Mouse (Mus musculus) liver, embryonic 15.5 days (tissue): ENCODE measurements around the gene Eml6. TPM values are rescaled to one million over a fixed set of nuclear protein-coding genes. Genes with fewer than 3 reads are reported as not detected.

ENCODE experiments used
- ATAC-seq: fragments of 200-750 bp; cut with Nextera tagmentation; 2 replicates; pipeline ENCODE4 v1.8.0; 2017; ENCODE audit warnings: moderate number of reproducible peaks, mild to moderate bottlenecking, moderate library complexity; ENCODE audit not compliant: insufficient read depth
- H3K27ac ChIP-seq: fragments of 300-500 bp; sonication (generic); replicated peaks from 2 replicates; pipeline ENCODE4 v1.5.1; 2015; ENCODE audit warnings: mild to moderate bottlenecking, inconsistent platforms
- H3K27me3 ChIP-seq: fragments of 300-500 bp; sonication (generic); 2 replicates; pipeline ENCODE4 v1.6.1; 2015; ENCODE audit warnings: mild to moderate bottlenecking, inconsistent platforms
- H3K36me3 ChIP-seq: fragments of 300-500 bp; sonication (generic); replicated peaks from 2 replicates; pipeline ENCODE4 v1.6.1; 2015; ENCODE audit warnings: moderate library complexity, mild to moderate bottlenecking, inconsistent platforms
- H3K4me1 ChIP-seq: fragments of 300-500 bp; sonication (generic); replicated peaks from 2 replicates; pipeline ENCODE4 v1.6.1; 2015; ENCODE audit warnings: inconsistent platforms
- H3K4me2 ChIP-seq: fragments of 300-500 bp; sonication (generic); 2 replicates; pipeline ENCODE4 v1.6.1; 2015; ENCODE audit warnings: moderate library complexity, mild to moderate bottlenecking, inconsistent platforms
- H3K4me3 ChIP-seq: fragments of 300-500 bp; sonication (generic); replicated peaks from 2 replicates; pipeline ENCODE4 v1.5.1; 2015; ENCODE audit warnings: mild to moderate bottlenecking, inconsistent platforms
- H3K9ac ChIP-seq: fragments of 300-500 bp; sonication (generic); 2 replicates; pipeline ENCODE4 v1.6.1; 2015; ENCODE audit warnings: moderate library complexity, mild to moderate bottlenecking, inconsistent platforms
- H3K9me3 ChIP-seq: fragments of 300-500 bp; sonication (generic); replicated peaks from 2 replicates; pipeline ENCODE4 v1.6.1; 2016; ENCODE audit warnings: inconsistent platforms
- WGBS: fragments of 180-500 bp; shearing (Covaris S2); methylation state at CpG from one replicate; pipeline ENCODE4 v1.1.7; 2015; ENCODE audit warnings: mixed read lengths; ENCODE audit not compliant: insufficient replicate concordance; 5-methylcytosine and 5-hydroxymethylcytosine counted together
- polyA plus RNA-seq: library from polyadenylated mRNA; unstranded; fragments of >200 nt; fragmentation: Nextera tagmentation; extraction: Ambion mirVana; gene quantifications from 2 replicates; pipeline ENCODE4 v1.2.1, GENCODE M21; 2015

Gene Eml6
- polyA plus RNA-seq, 1 experiment from 2014 or later: 0.09 TPM

DNA sequence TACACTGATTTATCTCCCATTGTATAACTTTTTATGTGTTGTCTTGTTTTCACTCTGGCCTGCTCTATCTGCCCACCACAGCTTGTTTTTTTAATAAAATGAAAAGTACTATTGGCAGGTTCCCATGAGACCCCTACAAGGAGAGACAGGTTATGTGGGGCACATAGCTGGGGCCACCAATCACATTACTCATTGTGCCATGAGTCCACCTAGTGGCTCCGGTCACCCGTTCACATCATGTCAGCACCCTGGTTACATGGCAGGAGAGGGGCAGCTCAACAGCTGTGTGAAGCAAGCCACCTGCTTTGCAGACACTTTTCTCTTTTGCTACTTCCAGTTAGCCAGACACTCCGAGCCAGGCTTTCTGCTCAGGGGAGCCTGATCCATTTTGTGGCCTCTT, 213.4 kb downstream of the Eml6 start:
- Histone ChIP-seq H3K4me3 (no peak overlapping the region), H3K27me3 (no peaks in the 10 kb centered on the region), H3K9ac (no peak overlapping the region), H3K27ac (no peak overlapping the region), H3K36me3 (no peaks in the 10 kb centered on the region), H3K4me1 (peaks cover 57% of the 10 kb centered on the region), H3K4me2 (no peak overlapping the region), H3K9me3 (no peaks in the 10 kb centered on the region)
- 78% methylated on average over 3 of the region's 3 CpGs for WGBS
- ATAC-seq: no peak

DNA sequence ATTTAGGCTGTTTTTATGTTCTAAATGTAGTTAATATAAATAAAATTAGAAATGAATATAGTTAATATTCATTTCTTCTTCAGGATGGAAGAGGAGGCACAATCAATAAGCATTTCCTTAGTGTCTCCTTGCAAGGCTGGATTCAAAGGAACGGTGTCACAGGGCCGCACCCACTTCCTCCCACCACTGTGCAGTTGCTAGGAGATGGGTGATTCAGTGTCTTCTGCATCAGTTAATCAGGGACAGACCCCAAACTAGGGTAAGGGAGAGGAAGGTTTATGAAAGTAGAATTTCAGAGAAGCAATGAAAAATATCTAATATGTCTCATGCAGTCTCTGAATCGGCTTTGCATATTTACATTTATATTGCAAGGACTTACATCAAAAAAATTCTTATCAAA, 215.5 kb downstream of the Eml6 start:
- 61% methylated on average over 3 of the region's 3 CpGs for WGBS
- H3K9me3 ChIP-seq: no peaks in the 10 kb centered on the region
- no peak overlapping the region for H3K27ac ChIP-seq
- ATAC-seq: no peak
- no peak overlapping the region for H3K4me3 ChIP-seq
- H3K27me3 ChIP-seq: no peaks in the 10 kb centered on the region
- no peak overlapping the region for H3K4me2 ChIP-seq
- peaks cover 37% of the 10 kb centered on the region for H3K4me1 ChIP-seq
- no peak overlapping the region for H3K9ac ChIP-seq
- H3K36me3 ChIP-seq: no peaks in the 10 kb centered on the region

GRCm38 (mm10) chr11:29808981-29809589, 216.7 kb downstream of the Eml6 start:
- H3K9ac ChIP-seq: no peak overlapping the region
- no peaks in the 10 kb centered on the region for H3K36me3 ChIP-seq
- peaks cover 28% of the 10 kb centered on the region for H3K4me1 ChIP-seq
- H3K27me3 ChIP-seq: no peaks in the 10 kb centered on the region
- no peaks in the 10 kb centered on the region for H3K9me3 ChIP-seq
- H3K27ac ChIP-seq: peak overlapping the region; percentile 24; the same call in 1 of the 2 replicates
- no peak for ATAC-seq
- 0 out of 2 replicates have a peak overlapping the region, but pooled peaks have one; percentile 14 for H3K4me2 ChIP-seq
- no peak overlapping the region for H3K4me3 ChIP-seq
- 63% methylated on average over 7 of the region's 7 CpGs for WGBS

DNA sequence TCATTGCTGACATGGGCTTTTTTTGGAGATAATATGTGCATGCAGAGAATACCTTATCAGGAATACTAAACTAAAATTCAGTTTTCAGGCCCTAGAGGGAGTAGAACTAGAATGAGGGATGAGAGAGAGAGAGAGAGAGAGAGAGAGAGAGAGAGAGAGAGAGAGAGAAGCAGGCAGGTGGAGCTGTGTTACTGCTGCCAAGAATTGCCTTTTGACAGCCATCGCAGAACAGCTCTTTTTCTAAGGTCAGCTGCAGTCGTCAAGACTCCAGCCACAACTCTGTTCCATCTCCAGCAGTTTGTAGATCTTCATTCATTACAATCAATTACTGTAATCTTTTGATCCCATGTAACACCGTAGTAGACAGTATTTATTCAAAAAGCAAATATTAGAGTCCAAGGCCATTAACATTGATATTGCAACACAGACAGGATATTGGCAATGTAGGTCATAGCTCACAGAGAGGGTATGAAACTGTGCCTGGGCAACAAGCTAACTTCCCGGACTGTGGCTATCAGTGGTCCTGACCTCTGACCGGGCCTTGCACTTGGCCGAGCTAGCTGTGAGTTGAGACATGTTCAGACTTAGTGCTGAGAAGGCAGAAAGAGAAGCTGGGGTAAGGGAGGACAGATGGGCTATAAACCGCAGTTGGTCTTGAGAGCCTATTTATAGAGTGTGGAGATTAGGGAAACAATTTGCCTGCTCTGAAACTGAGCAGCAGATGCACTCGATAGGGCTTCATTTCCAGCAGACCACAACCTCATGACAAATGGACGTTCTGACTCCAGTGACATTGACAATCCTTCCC, 217.5 kb downstream of the Eml6 start:
- Histone ChIP-seq H3K9me3 (no peaks in the 10 kb centered on the region), H3K4me3 (no peak overlapping the region), H3K27me3 (no peaks in the 10 kb centered on the region), H3K4me1 (peaks cover 23% of the 10 kb centered on the region), H3K27ac (peak overlapping the region; percentile 24; the same call in 1 of the 2 replicates), H3K4me2 (peak overlapping the region; percentile 14; the same call in 1 of the 2 replicates), H3K36me3 (no peaks in the 10 kb centered on the region), H3K9ac (no peak overlapping the region)
- ATAC-seq: peak; percentile 68
- 25% methylated on average over 9 of the region's 9 CpGs for WGBS

GRCm38 (mm10) chr11:29807325-29807724, 218.5 kb downstream of the Eml6 start:
- no peak overlapping the region for H3K4me3 ChIP-seq
- H3K4me2 ChIP-seq: no peak overlapping the region
- peaks cover 15% of the 10 kb centered on the region for H3K4me1 ChIP-seq
- H3K27ac ChIP-seq: no peak overlapping the region
- ATAC-seq: no peak
- 69% methylated on average over 5 of the region's 5 CpGs for WGBS
- no peaks in the 10 kb centered on the region for H3K27me3 ChIP-seq
- H3K36me3 ChIP-seq: no peaks in the 10 kb centered on the region
- no peaks in the 10 kb centered on the region for H3K9me3 ChIP-seq
- H3K9ac ChIP-seq: no peak overlapping the region

DNA sequence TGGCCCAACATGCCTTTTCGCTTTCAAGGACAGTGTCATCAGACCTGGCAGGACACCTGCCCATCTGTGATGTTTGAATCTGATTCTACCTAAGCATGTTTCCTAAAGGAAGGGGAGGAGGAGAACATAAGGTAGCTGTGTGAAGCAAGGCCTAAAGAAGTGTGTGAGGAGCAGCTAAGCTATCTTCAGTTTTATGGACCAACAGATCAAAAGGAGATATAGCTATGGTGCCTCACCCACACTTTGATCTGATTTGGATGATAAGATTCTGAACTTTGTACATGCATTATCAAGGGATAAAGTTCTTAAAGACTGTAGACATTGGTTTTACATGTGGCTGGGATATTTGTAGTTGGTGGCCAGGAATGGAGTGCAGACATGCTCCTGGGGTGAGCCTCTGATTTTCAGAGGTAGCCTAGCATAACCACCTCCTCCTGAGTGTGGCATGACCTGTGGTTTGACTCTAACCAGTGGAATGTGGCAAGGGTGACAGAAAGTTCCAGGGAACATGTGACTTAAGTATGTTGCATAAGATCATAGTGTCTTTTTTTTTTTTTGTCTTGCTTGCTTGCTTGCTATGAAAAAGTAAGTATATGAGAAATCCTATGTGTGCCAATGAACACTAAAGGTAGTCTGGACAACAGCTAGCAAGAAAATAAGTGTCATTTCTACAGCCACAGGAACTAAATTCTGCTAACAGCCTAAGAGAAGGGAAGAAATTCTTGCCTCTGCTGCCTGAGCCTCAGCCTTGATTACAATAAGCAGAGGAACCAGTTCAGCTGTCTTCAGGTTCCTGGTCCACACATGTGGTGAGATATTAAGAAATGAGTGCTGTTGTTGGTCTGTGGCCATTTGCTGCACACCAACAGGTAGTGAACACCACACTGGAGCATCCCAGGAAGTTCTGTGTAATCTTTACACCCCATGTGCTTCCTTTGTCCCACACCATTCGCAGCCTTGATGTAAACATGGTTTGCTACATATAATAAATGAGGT, 224.1 kb downstream of the Eml6 start:
- Histone ChIP-seq H3K9ac (no peak overlapping the region), H3K4me1 (no peaks in the 10 kb centered on the region), H3K27me3 (peaks cover 5% of the 10 kb centered on the region; the same call in 1 of the 2 replicates), H3K9me3 (no peaks in the 10 kb centered on the region), H3K4me2 (no peak overlapping the region), H3K4me3 (no peak overlapping the region), H3K36me3 (no peaks in the 10 kb centered on the region), H3K27ac (no peak overlapping the region)
- WGBS: 54% methylated on average over 2 of the region's 2 CpGs
- ATAC-seq: no peak

DNA sequence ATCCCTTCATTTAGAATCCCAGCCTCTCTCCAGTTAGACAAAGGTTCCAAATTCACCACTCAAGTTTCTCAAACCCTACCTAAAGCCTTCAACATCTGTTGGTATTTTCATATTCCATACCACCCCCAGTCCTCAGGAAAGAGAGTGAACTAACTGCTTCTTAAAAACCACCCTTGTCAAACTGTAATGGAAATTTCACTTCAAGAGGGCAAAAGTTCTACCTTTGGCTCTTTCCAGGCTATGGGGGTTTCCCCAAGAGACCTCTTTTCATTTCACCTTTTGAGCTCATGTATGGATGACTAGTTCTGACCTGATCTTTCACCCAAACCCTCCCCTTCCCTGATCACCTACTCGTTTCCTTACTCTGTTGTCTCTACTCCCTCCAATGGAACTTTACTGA, 226.0 kb downstream of the Eml6 start:
- WGBS: 49% methylated on average over 1 of the region's 1 CpGs
- Histone ChIP-seq H3K4me2 (no peak overlapping the region), H3K27me3 (peaks cover 5% of the 10 kb centered on the region; the same call in 1 of the 2 replicates), H3K27ac (no peak overlapping the region), H3K4me3 (no peak overlapping the region), H3K4me1 (no peaks in the 10 kb centered on the region), H3K9me3 (no peaks in the 10 kb centered on the region), H3K9ac (no peak overlapping the region), H3K36me3 (no peaks in the 10 kb centered on the region)
- no peak for ATAC-seq

DNA sequence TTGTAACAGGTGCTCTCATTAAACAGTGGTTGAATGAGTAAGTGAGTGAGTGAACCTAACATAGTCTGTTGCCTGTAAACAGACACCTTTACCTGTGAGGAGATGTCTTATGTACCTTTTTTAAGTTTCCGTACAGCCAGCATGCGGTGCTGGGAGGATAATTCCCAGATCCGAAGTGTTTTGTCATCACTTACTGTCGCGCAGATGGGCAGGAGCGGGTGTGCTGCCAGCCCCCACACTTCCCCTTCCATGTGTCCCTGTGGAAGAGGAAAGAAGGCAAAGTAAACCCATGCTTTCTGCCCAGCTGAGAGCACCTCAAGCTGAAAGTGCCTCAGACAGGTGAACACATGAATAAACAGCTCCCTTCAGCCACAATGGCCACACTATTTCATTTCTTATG, 230.7 kb downstream of the Eml6 start:
- WGBS: 80% methylated on average over 6 of the region's 6 CpGs
- ATAC-seq: no peak
- Histone ChIP-seq H3K4me3 (no peak overlapping the region), H3K27me3 (peaks cover 5% of the 10 kb centered on the region; the same call in 1 of the 2 replicates), H3K4me1 (peaks cover 5% of the 10 kb centered on the region; the same call in 1 of the 2 replicates), H3K9me3 (no peaks in the 10 kb centered on the region), H3K4me2 (no peak overlapping the region), H3K9ac (no peak overlapping the region), H3K36me3 (no peaks in the 10 kb centered on the region), H3K27ac (no peak overlapping the region)

GRCm38 (mm10) chr11:29794475-29794874, 231.4 kb downstream of the Eml6 start:
- no peaks in the 10 kb centered on the region for H3K36me3 ChIP-seq
- H3K9me3 ChIP-seq: no peaks in the 10 kb centered on the region
- WGBS: 31% methylated on average over 2 of the region's 2 CpGs
- H3K27ac ChIP-seq: no peak overlapping the region
- H3K4me2 ChIP-seq: no peak overlapping the region
- H3K4me1 ChIP-seq: peaks cover 5% of the 10 kb centered on the region; the same call in 1 of the 2 replicates
- no peak overlapping the region for H3K9ac ChIP-seq
- no peak overlapping the region for H3K4me3 ChIP-seq
- no peak for ATAC-seq
- peaks cover 5% of the 10 kb centered on the region; the same call in 1 of the 2 replicates for H3K27me3 ChIP-seq

GRCm38 (mm10) chr11:29790796-29791195, 235.0 kb downstream of the Eml6 start:
- Histone ChIP-seq H3K9me3 (no peaks in the 10 kb centered on the region), H3K27me3 (no peaks in the 10 kb centered on the region), H3K4me1 (peaks cover 16% of the 10 kb centered on the region), H3K9ac (no peak overlapping the region), H3K36me3 (no peaks in the 10 kb centered on the region), H3K4me3 (no peak overlapping the region), H3K27ac (no peak overlapping the region), H3K4me2 (no peak overlapping the region)
- 73% methylated on average over 2 of the region's 2 CpGs for WGBS
- no peak for ATAC-seq
